Mouse (Mus musculus): ENCODE measurements at regions not wholly inside any gene's neighbourhood (a gene's known extent, or its start where the extent isn't known, plus 50 kb on each side); places are given as distances from the start of the nearest gene placed in this dataset.

DNA sequence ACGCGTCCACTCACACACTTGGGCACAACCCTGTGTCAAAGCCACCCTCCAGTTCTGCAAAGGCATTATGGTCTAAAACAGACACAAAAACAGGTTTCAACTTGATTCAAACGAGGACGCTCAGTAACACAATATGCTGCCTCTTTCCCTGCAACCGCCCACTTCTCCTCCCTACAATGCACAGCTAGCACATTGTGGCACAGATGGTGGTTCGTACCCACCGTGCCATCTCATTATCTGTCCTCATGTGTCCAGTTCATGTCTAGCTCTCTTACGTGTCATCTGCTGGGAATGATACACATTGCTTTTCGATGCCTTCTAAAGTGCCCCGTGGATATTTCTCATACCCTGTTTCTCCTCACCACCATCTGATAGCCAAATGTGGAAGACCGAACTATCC, 154.4 kb upstream of the Lnx1 start:
- TF ChIP-seq CTCF (IDR thresholded peaks at IDR 0.05; ENCODE audit: borderline replicate concordance, insufficient read depth, low read depth, low read length) (no peak), POLR2A (IDR thresholded peaks at IDR 0.05; ENCODE audit: borderline replicate concordance, insufficient read depth, low read length) (no peak)

Measured in cerebellum, adult 2 months (tissue).